Mouse (Mus musculus) midbrain, embryonic 12.5 days (tissue): ENCODE measurements around the gene Mkln1. TPM values are rescaled to one million over a fixed set of nuclear protein-coding genes. Genes with fewer than 3 reads are reported as not detected.

Experiments
- ATAC-seq: fragments of 200-750 bp; cut with Nextera tagmentation; 2 replicates; pipeline ENCODE4 v1.8.0; 2017; ENCODE audit warnings: low read depth, moderate TSS enrichment, moderate library complexity; ENCODE audit not compliant: low FRiP score
- H3K27ac ChIP-seq: fragments of 300-500 bp; sonication (generic); replicated peaks from 2 replicates; pipeline ENCODE4 v1.5.1; 2016; ENCODE audit warnings: mild to moderate bottlenecking
- H3K27me3 ChIP-seq: fragments of 300-500 bp; sonication (generic); 2 replicates; pipeline ENCODE4 v1.6.1; 2016; ENCODE audit warnings: mild to moderate bottlenecking
- H3K36me3 ChIP-seq: fragments of 300-500 bp; sonication (generic); 2 replicates; pipeline ENCODE4 v1.6.1; 2016
- H3K4me1 ChIP-seq: fragments of 300-500 bp; sonication (generic); 2 replicates; pipeline ENCODE4 v1.6.1; 2016
- H3K4me2 ChIP-seq: fragments of 300-500 bp; sonication (generic); replicated peaks from 2 replicates; pipeline ENCODE4 v1.6.1; 2016; ENCODE audit warnings: mild to moderate bottlenecking, moderate library complexity
- H3K4me3 ChIP-seq: fragments of 300-500 bp; sonication (generic); 2 replicates; pipeline ENCODE4 v1.5.1; 2016; ENCODE audit warnings: mild to moderate bottlenecking
- H3K9ac ChIP-seq: fragments of 300-500 bp; sonication (generic); replicated peaks from 2 replicates; pipeline ENCODE4 v1.6.1; 2016; ENCODE audit warnings: mild to moderate bottlenecking, moderate library complexity
- H3K9me3 ChIP-seq: fragments of 300-500 bp; sonication (generic); 2 replicates; pipeline ENCODE4 v1.6.1; 2016; ENCODE audit warnings: mild to moderate bottlenecking
- WGBS: fragments of 180-500 bp; shearing (Covaris S2); methylation state at CpG from one replicate; pipeline ENCODE4 v1.1.7; 2016; 5-methylcytosine and 5-hydroxymethylcytosine counted together
- polyA plus RNA-seq: library from polyadenylated mRNA; unstranded; fragments of >200 nt; fragmentation: Nextera tagmentation; extraction: Ambion mirVana; gene quantifications from 2 replicates; pipeline ENCODE4 v1.2.1, GENCODE M21; 2016

Mkln1 gene
- polyA plus RNA-seq, 1 experiment from 2014 or later: 208 TPM

GRCm38 (mm10) chr6:31520486-31521215 lies 122.1 kb downstream of the Mkln1 start:
- H3K4me3 ChIP-seq: no peak overlapping the region
- no peaks in the 10 kb centered on the region for H3K9me3 ChIP-seq
- no peaks in the 10 kb centered on the region for H3K27me3 ChIP-seq
- 0 out of 2 replicates have a peak, but pooled peaks cover 11% of the 10 kb centered on the region for H3K4me1 ChIP-seq
- H3K36me3 ChIP-seq: peaks cover 39% of the 10 kb centered on the region
- no peak overlapping the region for H3K4me2 ChIP-seq
- 0 out of 2 replicates have a peak overlapping the region, but pooled peaks have one; percentile 20 for H3K27ac ChIP-seq
- H3K9ac ChIP-seq: no peak overlapping the region
- ATAC-seq: no peak
- WGBS: 77% methylated on average over 7 of the region's 7 CpGs

- Histone ChIP-seq H3K4me3 (no peak overlapping the region), H3K9ac (no peak overlapping the region), H3K27me3 (no peaks in the 10 kb centered on the region), H3K27ac (peak overlapping the region; percentile 20; the same call in 1 of the 2 replicates), H3K4me1 (0 out of 2 replicates have a peak, but pooled peaks cover 11% of the 10 kb centered on the region), H3K4me2 (no peak overlapping the region), H3K36me3 (peaks cover 47% of the 10 kb centered on the region), H3K9me3 (no peaks in the 10 kb centered on the region)
- no peak for ATAC-seq
- 88% methylated on average over 8 of the region's 8 CpGs for WGBS
Measured at GRCm38 (mm10) chr6:31521491-31522355, 123.2 kb downstream of the Mkln1 start.

DNA sequence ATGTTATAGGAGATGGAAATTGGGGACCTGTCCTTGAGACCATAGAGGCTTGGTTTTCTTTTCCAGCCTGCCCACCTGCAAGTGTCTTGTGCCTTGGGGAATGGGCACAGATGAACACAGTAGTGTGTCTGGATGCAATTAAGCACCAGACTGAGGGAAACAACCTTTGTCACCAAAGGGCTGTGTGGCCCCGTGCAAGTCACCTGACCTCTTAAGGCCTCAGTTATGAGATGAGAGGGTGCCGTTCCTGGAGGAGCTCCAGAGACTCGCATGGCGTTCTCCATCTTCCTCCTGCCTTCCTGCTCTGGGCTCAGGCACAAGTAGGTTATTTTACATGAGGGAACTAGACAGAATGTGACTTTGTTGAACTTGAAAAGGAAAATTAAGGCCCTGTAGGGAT lies 123.9 kb downstream of the Mkln1 start:
- 83% methylated on average over 4 of the region's 4 CpGs for WGBS
- H3K9ac ChIP-seq: no peak overlapping the region
- no peak overlapping the region for H3K27ac ChIP-seq
- H3K4me1 ChIP-seq: 0 out of 2 replicates have a peak, but pooled peaks cover 11% of the 10 kb centered on the region
- no peak for ATAC-seq
- H3K9me3 ChIP-seq: no peaks in the 10 kb centered on the region
- H3K4me3 ChIP-seq: no peak overlapping the region
- H3K27me3 ChIP-seq: no peaks in the 10 kb centered on the region
- no peak overlapping the region for H3K4me2 ChIP-seq
- peaks cover 49% of the 10 kb centered on the region for H3K36me3 ChIP-seq

GRCm38 (mm10) chr6:31523039-31523438 lies 124.5 kb downstream of the Mkln1 start:
- Histone ChIP-seq H3K4me3 (no peak overlapping the region), H3K27ac (no peak overlapping the region), H3K9ac (no peak overlapping the region), H3K27me3 (no peaks in the 10 kb centered on the region), H3K36me3 (peaks cover 49% of the 10 kb centered on the region), H3K4me2 (no peak overlapping the region), H3K9me3 (no peaks in the 10 kb centered on the region), H3K4me1 (0 out of 2 replicates have a peak, but pooled peaks cover 5% of the 10 kb centered on the region)
- no peak for ATAC-seq
- 65% methylated on average over 5 of the region's 5 CpGs for WGBS

DNA sequence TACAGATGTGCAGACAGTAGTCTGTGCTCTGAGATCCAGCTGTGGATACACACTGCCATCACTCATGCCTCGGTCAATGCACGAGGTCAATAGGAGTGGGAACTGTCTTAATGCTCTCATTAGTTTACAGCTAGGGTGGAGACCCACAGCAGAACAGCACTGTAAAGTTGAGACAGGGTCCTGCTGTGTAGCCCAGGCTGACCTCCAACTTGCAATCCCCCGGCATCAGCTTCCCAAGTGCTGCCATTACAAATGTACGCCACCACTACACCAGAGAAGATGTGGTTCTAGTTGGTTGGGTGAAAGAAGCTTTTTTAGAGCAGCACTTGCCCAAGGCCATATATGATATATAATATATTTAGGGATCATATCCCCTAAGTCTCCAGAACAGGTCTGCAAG lies 125.1 kb downstream of the Mkln1 start:
- 91% methylated on average over 4 of the region's 4 CpGs for WGBS
- no peak for ATAC-seq
- peaks cover 52% of the 10 kb centered on the region for H3K36me3 ChIP-seq

DNA sequence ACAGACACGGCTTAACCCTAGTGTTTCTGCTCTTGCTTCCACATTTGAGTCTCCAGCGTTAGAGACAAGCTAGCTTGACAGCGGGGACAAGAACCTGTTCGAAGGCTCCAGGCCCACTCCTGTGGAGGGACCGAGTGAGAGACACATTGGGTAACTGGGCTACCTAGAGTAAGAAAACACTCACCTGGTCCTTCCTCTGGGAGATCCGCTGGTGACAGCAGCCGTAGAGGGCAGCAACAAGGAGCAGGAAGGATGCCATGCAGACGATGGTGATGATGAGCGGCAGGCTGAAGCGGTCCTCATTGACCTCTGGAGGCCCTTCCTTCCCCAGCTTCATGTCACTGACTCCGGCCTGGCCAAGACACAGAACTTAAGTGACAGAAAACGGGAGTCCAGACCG lies 125.6 kb downstream of the Mkln1 start:
- no peak overlapping the region for H3K9ac ChIP-seq
- 0 out of 2 replicates have a peak, but pooled peaks cover 5% of the 10 kb centered on the region for H3K4me1 ChIP-seq
- H3K27me3 ChIP-seq: no peaks in the 10 kb centered on the region
- no peak overlapping the region for H3K4me2 ChIP-seq
- no peak overlapping the region for H3K27ac ChIP-seq
- peaks cover 52% of the 10 kb centered on the region for H3K36me3 ChIP-seq
- no peak overlapping the region for H3K4me3 ChIP-seq
- no peaks in the 10 kb centered on the region for H3K9me3 ChIP-seq
- WGBS: 93% methylated on average over 13 of the region's 13 CpGs
- ATAC-seq: no peak

More for the DNA sequence above, 125.1 kb downstream of the Mkln1 start:
- no peaks in the 10 kb centered on the region for H3K27me3 ChIP-seq
- no peaks in the 10 kb centered on the region for H3K9me3 ChIP-seq
- H3K4me2 ChIP-seq: no peak overlapping the region
- H3K9ac ChIP-seq: no peak overlapping the region
- no peak overlapping the region for H3K4me3 ChIP-seq
- H3K4me1 ChIP-seq: 0 out of 2 replicates have a peak, but pooled peaks cover 5% of the 10 kb centered on the region
- no peak overlapping the region for H3K27ac ChIP-seq

GRCm38 (mm10) chr6:31524647-31525046 lies 126.1 kb downstream of the Mkln1 start:
- 0 out of 2 replicates have a peak, but pooled peaks cover 5% of the 10 kb centered on the region for H3K4me1 ChIP-seq
- peaks cover 52% of the 10 kb centered on the region for H3K36me3 ChIP-seq
- no peak overlapping the region for H3K4me2 ChIP-seq
- H3K4me3 ChIP-seq: no peak overlapping the region
- 88% methylated on average over 8 of the region's 8 CpGs for WGBS
- H3K27me3 ChIP-seq: no peaks in the 10 kb centered on the region
- no peaks in the 10 kb centered on the region for H3K9me3 ChIP-seq
- no peak for ATAC-seq
- no peak overlapping the region for H3K9ac ChIP-seq
- H3K27ac ChIP-seq: no peak overlapping the region

- H3K27ac ChIP-seq: no peak overlapping the region
- no peaks in the 10 kb centered on the region for H3K9me3 ChIP-seq
- 0 out of 2 replicates have a peak, but pooled peaks have one; percentile 47 for ATAC-seq
- 67% methylated on average over 6 of the region's 6 CpGs for WGBS
- peaks cover 52% of the 10 kb centered on the region for H3K36me3 ChIP-seq
- no peak overlapping the region for H3K4me2 ChIP-seq
- no peak overlapping the region for H3K9ac ChIP-seq
- H3K4me3 ChIP-seq: no peak overlapping the region
- 0 out of 2 replicates have a peak, but pooled peaks cover 5% of the 10 kb centered on the region for H3K4me1 ChIP-seq
- H3K27me3 ChIP-seq: no peaks in the 10 kb centered on the region
Measured at GRCm38 (mm10) chr6:31525231-31525900, 126.8 kb downstream of the Mkln1 start.

DNA sequence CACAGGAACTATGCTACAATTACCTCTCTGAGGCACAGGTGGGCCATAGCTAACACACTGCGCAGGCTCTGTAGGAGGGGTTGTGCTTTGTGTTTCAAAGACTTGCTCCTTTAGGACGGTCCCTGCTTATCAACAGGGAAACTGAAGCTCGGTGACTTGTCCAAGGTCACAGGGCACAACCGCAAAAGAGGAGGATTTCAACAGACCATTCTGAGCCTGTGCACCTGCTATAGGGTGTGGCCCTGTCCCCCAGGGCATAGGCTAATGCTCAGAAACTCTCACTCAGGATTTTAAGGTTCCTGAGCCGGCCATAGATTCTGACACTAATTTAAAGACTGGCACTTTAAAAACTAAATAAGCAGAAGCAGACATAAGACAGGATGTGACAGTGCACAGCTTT lies 128.4 kb downstream of the Mkln1 start:
- WGBS: 90% methylated on average over 5 of the region's 5 CpGs
- H3K4me2 ChIP-seq: no peak overlapping the region
- H3K36me3 ChIP-seq: peaks cover 46% of the 10 kb centered on the region
- H3K27ac ChIP-seq: no peak overlapping the region
- H3K9ac ChIP-seq: no peak overlapping the region
- H3K4me3 ChIP-seq: no peak overlapping the region
- no peaks in the 10 kb centered on the region for H3K4me1 ChIP-seq
- H3K27me3 ChIP-seq: no peaks in the 10 kb centered on the region
- ATAC-seq: no peak
- no peaks in the 10 kb centered on the region for H3K9me3 ChIP-seq

GRCm38 (mm10) chr6:31527897-31528296 lies 129.4 kb downstream of the Mkln1 start:
- WGBS: 73% methylated on average over 7 of the region's 7 CpGs
- H3K9ac ChIP-seq: no peak overlapping the region
- no peak overlapping the region for H3K27ac ChIP-seq
- no peaks in the 10 kb centered on the region for H3K27me3 ChIP-seq
- H3K9me3 ChIP-seq: no peaks in the 10 kb centered on the region
- peaks cover 36% of the 10 kb centered on the region for H3K36me3 ChIP-seq
- H3K4me1 ChIP-seq: 0 out of 2 replicates have a peak, but pooled peaks cover 3% of the 10 kb centered on the region
- no peak overlapping the region for H3K4me3 ChIP-seq
- no peak for ATAC-seq
- H3K4me2 ChIP-seq: no peak overlapping the region

GRCm38 (mm10) chr6:31528339-31528738 lies 129.8 kb downstream of the Mkln1 start:
- H3K4me1 ChIP-seq: 0 out of 2 replicates have a peak, but pooled peaks cover 3% of the 10 kb centered on the region
- H3K4me2 ChIP-seq: no peak overlapping the region
- H3K4me3 ChIP-seq: no peak overlapping the region
- 87% methylated on average over 5 of the region's 5 CpGs for WGBS
- H3K27ac ChIP-seq: no peak overlapping the region
- H3K27me3 ChIP-seq: no peaks in the 10 kb centered on the region
- H3K9ac ChIP-seq: no peak overlapping the region
- H3K36me3 ChIP-seq: peaks cover 31% of the 10 kb centered on the region
- no peaks in the 10 kb centered on the region for H3K9me3 ChIP-seq
- no peak for ATAC-seq
